Mouse (Mus musculus): ENCODE results near the gene Hes6.

GRCm38 (mm10) chr1:91429212-91429611 lies 15.4 kb upstream of the Hes6 start:
- no peak for TF ChIP-seq POLR2A (IDR thresholded peaks at IDR 0.05; ENCODE audit: borderline replicate concordance, control insufficient read depth, low read depth, low read length)
- TF ChIP-seq CTCF (IDR thresholded peaks at IDR 0.05; ENCODE audit: control insufficient read depth, insufficient read depth, low read length): no peak

Data from bone marrow, adult 2 months (tissue).